Mouse (Mus musculus): ENCODE measurements around the gene Hipk4.

Gene Hipk4

DNA sequence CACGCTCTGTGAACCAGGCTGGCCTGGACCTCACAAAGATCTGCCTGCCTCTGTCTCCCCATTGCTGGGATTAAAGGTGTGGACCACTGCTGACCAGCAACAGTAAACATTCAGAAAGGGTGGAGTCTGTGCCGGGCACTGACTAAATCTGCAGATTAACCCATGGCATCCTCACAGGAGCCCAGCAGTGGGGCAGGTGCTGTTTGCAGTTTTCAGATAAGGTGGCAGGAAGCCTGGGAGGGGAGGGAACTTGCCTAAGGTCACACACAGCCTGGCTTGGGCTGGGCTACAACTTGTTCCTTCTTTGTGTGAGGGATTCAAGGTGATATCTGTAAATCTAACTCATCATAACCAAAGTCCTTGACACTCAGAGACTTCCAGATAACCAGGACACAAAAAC lies 17.5 kb downstream of the Hipk4 start:
- DNase-seq (ENCODE audit: extremely low spot score, low read depth, low spot score) = no peak

DNA sequence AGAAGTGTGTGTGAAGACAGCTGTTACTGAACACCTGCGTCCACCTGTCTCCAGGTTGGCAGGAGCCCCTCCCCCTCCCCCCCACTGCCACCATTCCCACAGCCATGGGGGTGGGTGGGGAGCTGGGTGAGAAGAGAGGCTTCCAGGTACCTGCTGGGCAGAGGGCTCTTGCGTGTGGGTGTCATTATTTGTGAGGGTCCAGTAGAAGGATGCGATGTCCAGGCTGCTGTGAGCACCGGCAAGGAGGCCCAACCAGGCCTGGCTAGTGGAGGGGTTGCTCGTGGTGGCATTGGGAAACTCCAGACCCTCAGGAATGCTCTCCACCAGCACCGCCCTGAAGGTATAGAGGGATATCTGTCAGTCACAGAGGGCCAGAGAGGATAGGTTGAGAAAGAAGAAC lies 17.9 kb downstream of the Hipk4 start:
- DNase-seq (ENCODE audit: extremely low spot score, low read depth, low spot score) = no peak

DNA sequence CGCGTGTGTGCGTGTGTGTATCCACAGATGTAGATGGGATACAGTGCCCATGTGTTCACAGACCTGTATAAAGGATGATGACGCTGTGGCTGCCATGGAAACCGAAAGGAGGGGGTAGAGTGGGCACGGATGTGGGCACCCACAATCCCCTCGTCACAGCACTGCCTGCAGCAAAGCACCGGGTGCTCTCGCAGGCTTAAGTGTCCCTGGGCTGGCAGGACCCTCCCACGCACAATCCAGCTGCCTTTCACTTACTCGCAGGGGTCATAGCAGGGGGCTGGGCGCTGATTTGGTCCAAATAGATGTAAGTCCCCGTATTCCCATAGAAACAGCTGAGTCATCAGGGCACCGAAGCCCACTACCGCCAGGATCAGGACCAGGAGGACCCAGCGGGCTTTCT lies 18.4 kb downstream of the Hipk4 start:
- no peak for DNase-seq (ENCODE audit: extremely low spot score, low read depth, low spot score)

DNA sequence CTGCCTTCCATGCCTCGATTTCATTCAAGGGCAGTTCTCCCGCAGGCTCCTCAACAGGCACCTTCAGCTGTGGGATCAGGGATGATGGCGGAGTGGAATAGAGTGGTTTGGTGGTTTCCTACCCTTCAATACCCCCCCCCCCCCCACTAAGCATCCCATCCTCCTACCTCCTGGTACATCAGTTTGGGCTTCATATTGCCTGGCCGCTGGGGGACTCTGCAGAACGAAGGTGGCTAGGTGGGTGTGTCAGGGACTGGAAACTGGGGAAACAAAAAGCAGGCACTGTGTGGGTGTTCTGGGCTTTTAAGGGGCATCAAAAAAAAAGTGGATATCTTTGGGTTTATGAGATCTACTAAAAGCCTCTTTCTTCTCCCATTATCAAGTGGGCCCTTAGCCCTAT lies 18.9 kb downstream of the Hipk4 start:
- no peak for DNase-seq (ENCODE audit: extremely low spot score, low read depth, low spot score)

DNA sequence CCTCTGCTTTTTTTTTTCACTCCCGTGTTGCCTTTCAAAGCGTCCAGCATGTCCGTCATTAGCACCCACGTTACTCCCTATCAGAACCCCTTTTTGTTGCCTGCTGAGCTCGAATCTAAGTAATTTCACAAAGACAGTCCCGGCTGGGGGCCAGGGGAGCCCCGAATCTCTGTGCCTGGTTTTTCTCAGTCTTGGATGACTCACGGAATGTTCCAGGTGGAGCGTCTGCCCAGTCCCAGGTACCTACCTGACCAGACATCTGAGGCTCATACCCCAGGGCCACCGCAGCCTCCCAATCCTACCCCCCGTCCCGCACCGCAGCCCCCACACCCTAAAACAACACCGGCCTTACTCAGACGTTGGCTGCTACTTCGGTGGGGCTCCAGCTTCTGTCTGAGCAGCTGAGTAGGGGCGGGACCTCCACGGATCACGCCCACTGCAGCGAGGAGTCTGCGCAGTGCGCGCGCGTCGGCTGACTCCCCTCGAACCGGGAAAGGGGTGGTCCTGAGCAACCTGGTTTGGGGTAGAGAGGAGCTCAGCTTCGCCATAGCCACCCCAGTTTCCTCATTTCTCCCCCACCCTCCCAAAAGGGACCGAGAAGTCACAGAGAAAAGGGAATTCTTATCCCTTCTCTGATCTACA lies 19.4 kb downstream of the Hipk4 start:
- DNase-seq (ENCODE audit: extremely low spot score, low read depth, low spot score) = peak; percentile 41

DNA sequence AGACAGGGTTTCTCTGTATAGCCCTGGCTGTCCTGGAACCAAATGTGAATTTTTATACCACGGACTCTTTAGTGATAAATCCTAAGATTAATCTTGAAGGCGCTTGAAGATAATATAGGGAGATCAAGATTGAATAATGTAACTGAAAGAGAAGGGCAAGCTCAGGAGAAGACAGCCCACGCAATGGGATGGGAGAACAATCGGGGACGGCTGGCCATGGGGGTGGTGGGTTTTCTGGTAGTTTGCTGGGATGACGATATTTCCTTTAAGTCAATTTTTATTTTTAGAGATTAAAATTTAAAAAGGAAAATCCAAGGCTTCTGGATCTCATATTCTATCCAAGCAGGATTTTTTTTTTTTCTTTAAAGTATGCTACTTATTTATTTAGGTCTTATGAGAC lies 20.0 kb downstream of the Hipk4 start:
- DNase-seq (ENCODE audit: extremely low spot score, low read depth, low spot score) = no peak

DNA sequence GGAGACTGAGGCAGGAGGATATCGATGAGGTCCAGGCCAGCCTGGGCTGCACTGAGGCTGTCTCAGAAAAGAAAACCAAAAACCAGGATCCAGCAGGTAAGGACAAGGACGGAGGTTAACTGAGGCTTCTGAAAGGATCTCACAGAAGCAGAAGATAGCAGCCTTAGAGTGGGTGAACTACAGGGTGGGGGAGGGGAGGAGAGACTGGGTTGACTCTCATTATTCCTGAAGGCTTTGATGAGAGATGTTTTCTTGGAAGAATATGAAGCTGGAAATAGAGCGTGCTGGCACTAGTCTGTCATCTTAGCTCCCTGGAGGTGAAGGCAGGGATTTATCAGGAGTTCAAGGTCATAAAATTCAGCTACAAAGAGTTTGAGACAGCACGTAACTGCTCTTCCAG lies 20.8 kb downstream of the Hipk4 start:
- DNase-seq (ENCODE audit: extremely low spot score, low read depth, low spot score) = no peak

DNA sequence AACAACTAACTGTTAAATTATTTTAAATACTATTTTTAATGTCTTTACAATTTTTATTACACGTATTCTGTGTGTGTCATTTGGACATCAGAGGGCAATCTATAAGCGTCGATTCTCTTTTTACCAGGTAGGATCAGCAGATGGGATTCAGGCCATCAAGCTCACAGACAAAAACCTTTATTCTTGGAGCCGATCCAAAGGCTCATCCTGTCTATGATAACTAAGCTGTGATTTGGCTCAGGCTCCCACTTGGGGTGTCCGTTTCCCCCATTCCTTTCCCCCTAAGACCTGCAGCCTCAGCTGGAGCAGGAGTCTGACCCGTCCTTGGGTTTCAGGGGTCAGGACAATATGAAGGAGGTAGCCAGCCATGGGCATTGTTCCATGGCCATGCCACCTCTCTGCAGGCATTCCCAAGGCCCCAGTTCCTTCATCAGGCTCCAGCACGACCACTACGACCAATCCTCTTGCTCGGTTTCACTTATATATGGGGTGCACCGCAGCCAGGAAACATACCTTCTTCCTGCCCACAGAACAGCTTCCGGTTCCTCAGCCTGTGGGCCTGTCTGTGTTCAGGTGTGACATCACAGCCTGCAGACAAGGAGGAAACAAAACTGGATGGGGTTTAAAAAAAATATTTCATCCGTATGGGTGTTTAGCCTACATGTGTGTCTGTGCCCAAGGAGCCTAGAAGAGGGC lies 21.8 kb downstream of the Hipk4 start:
- no peak for DNase-seq (ENCODE audit: extremely low spot score, low read depth, low spot score)

DNA sequence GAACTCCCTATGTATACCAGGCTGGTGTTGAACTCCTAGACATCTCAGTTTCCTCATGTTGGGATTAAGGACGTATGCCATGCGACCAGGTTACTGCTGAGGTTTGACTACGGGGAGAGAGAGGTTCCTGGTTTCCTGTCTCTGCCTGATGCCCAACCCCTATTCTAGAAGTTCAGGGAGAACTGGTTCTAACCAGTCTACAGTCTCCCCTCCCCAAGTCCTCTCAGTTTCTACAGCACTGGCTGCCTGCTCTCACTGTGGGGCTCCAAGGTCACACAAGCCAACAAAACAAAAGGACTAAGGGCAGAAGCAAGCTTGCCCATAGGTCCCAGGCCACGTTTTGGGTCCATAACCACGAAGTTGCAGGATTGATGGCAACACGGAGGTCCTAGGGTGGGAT lies 26.5 kb downstream of the Hipk4 start:
- no peak for DNase-seq (ENCODE audit: extremely low spot score, low read depth, low spot score)

DNA sequence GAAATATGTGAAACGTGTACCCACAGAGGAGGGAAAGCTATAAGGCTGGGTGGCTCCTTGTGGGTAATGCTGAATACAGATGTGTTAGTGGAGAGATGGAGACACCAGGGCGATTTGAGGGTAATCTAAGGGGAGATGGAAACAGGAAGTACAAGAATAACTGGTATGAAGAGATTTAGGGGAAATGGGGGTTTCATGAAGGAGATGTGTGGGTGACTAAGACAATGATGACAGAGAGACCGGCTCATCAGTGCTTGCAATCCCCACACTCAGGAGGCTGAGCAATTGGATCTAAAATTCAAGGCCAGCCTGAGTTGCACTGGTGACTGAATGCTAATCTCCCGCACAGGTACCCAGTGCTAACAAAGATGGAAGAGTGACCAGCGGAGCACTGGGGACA lies 29.0 kb downstream of the Hipk4 start:
- DNase-seq (ENCODE audit: extremely low spot score, low read depth, low spot score) = no peak

DNA sequence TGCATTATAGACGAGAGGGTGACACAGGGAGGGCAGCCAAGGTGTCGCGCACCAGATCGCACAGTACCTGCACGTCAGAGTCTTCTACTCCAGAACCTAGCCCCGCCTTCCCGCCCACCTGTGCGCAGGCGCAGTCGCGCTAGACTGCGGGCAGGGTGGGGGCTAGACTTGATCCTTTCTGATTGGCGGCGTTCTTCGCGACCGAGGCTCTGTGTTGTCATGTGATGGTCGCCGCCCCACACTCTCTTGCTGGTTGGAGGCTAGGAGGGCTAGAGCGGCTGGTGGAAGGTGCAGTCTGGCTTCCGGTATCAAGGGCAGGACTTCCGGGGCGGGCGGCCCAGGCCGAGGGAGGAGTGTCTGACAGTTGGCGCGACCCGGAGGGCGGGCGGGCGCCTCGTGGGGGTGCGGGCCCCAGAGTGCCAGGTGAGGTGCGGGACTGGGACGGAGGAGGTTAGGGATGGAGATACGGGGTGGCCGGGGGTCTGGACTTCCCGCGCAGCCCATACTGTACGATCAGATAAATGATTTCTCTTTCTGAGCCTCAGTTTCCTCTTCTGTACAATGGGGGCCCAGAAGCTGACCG lies 30.0 kb downstream of the Hipk4 start, which contains the start of the genes Pld3 and 2310022A10Rik:
Pld3 (minus strand) TSS at position 288 of the 583 bp plus-strand sequence.
2310022A10Rik (plus strand) TSS at position 303 of the 583 bp plus-strand sequence.
- peak; percentile 77 for DNase-seq (ENCODE audit: extremely low spot score, low read depth, low spot score)

DNA sequence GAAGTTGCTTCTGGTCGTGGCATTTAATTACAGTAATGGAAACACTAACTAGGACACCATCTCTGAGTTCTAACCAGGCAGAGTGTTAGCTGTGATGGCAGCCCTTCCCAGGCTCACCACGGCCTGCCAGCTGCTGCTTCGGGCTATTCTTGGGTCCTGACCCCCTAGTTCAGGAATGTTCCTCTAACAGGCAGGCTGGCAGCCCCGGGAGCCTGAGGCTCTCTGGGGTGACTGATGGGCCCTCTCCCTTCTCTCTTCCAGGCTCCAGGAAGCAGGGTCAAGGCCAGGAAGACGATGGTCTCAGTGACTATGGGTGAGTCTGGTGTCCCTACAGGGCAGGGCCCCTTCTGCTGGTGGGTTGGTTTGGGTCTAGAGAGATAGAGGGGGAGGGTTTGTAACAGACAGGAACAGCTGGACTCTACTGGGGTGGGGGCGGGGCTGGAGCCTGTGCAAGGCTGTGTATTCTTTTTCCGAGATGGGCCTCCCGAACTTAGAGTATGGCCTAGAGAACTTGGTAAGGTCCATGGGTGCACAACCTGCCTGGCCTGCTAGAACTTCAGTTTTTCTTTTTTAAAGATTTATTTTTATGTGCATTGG lies 37.3 kb downstream of the Hipk4 start:
- DNase-seq (ENCODE audit: extremely low spot score, low read depth, low spot score) = no peak

DNA sequence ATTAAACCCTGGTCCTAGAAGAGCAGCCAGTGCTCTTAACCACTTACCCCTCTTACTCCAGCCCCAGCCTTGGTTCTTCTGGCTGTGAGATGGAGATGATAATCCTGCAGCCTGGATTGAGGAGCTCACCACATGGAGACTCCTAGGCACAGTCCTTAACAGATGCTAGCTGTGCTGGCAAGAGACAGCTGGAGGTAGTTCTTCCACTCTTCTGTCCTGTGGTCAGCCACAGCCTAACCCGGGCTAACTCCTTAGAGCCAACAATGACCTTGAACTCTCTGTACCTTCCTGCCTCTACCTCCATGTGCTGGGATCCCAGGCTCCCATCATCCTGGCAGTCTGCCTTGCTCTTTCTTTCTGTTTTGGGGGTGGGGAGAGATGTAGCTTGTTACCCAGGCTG lies 37.9 kb downstream of the Hipk4 start:
- no peak for DNase-seq (ENCODE audit: extremely low spot score, low read depth, low spot score)

DNA sequence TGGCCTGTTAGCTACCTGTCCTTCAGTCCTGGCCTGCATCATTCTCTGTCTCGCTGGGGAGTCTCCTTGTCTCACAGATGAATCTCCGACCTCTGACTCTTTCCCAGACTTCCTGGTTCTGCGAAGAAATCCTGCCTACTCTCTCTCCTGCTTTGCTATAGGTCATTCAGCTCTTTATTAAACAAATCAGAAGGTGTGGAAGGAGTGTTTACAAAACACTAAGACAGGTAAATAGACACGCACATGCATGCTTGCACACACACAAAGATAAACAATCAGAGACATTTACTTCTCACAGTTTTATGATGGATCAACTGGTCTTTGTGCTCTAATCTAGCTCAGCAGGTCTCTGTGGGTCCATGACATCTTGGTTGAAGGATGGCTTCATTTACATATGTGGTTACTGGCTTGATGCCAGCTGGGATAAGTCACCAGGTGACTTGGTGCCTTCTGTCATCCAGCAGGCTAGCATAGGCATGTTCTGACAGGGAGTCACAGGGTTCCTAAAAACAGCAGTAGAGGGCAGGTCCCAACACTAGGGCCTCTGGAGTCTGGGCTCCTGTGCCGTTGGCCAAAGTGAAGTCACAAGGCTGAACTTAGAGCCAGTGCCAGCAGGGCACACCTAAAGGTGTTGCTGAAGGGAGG lies 46.6 kb downstream of the Hipk4 start:
- no peak for DNase-seq (ENCODE audit: extremely low spot score, low read depth, low spot score)

DNA sequence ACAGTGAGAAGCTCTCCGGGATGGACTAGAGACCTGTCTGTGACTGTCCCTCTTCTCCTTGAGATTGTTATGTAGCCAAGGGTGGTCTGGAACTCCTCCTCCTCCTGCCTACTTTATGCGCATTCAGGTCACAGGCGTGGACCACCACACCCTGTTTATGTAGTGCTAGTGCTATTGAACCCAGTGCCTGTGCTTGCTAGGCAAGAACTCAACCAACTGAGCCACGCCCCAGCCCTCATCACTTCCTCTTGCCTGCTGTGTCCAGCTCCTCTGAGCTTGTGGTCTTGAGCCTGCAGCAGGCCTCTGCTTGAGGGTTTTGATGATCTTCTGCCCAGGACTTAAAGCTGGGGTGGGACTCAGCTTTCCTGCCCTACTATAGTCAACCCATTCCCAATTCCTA lies 49.1 kb downstream of the Hipk4 start:
- DNase-seq (ENCODE audit: extremely low spot score, low read depth, low spot score) = no peak

DNA sequence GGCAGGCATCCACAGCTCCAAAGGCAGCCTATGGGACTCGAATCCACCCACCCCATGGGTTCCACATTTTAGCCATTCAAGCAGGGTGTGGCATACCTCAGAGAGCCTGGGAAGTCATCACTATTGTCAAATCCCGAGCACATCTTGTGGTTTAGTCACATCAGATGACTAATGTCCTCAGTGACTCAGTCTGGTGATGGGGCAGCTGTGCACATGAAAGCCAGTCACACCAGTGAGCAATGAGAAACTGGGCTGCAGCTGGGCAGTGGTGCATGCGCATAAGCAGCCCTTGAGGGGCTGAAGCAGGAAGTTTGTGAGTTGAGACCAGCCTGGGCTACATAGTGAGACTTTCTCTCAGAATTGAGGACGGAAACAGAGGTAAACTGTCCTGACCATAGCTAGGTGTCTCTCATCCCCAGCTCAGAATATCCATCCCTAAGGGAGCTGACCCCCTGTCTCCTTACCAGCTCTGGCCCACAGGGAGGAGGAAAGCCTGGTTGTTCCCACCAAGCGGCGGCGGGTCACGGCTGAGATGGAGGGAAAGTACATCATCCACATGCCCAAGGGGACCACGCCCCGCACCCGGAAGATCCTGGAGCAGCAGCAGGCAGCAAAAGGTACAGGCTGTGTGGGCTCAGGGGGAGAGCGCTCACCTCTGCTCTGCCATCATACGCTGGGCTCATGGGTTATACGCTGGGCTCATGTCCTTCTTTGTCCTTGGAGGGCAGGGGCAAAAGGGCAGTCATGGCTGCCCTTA lies 51.2 kb downstream of the Hipk4 start:
- DNase-seq (ENCODE audit: extremely low spot score, low read depth, low spot score) = no peak

DNA sequence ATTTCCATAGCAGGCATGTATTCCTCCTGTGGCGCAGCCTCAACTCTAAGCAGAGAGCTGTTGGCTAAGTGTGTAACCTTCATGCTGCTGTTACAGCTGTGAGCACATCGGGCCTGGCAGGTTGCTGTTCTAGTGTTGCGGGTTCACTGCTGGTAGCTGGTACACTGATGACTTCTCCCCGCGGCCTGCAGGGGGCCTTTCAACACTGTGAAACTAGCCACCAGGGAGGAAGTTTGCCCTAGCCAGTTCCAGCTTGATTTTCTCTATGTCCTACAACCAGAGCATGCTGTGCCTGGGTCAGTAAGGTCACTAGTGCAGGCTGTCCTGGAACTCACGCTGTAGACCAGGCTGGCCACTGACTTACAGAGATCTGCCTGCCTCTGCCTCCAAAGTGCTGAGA lies 53.8 kb downstream of the Hipk4 start:
- DNase-seq (ENCODE audit: extremely low spot score, low read depth, low spot score) = no peak

DNA sequence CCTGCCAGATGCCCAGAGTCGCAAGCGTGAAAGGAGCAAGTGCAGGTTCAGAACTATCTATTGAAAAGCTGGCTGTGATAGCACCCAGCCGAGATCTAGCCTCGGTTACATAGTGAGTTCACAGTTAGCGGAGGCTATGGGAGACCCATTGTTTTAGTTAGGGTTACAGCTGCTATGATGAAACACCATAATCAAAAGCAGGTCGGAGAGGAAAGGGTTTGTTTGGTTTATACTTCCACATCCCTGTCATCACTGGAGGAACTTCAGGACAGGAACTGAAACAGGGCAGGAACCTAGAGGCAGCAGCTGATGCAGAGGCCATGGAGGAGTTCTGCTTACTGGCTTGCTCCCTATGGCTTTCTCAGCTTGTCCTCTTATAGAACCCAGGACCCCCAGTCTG lies 54.5 kb downstream of the Hipk4 start:
- DNase-seq (ENCODE audit: extremely low spot score, low read depth, low spot score) = no peak

DNA sequence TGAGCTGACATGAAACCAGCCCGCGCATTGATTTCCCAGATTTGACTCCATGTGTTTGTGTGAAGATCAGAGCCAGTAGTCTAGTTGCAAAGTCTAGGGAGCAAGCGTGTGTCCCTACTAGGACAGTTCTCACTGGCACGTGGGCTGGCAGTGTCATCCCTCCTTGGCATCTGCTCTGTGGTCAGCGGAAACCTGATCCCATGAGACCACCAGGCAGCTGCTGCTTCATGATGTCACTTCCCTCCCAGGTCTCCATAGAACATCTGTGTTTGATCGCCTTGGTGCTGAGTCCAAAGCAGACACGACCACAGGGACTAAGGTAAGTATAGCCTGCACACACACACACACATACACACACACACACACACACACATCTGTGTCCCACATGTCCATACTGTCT lies 55.4 kb downstream of the Hipk4 start:
- no peak for DNase-seq (ENCODE audit: extremely low spot score, low read depth, low spot score)

DNA sequence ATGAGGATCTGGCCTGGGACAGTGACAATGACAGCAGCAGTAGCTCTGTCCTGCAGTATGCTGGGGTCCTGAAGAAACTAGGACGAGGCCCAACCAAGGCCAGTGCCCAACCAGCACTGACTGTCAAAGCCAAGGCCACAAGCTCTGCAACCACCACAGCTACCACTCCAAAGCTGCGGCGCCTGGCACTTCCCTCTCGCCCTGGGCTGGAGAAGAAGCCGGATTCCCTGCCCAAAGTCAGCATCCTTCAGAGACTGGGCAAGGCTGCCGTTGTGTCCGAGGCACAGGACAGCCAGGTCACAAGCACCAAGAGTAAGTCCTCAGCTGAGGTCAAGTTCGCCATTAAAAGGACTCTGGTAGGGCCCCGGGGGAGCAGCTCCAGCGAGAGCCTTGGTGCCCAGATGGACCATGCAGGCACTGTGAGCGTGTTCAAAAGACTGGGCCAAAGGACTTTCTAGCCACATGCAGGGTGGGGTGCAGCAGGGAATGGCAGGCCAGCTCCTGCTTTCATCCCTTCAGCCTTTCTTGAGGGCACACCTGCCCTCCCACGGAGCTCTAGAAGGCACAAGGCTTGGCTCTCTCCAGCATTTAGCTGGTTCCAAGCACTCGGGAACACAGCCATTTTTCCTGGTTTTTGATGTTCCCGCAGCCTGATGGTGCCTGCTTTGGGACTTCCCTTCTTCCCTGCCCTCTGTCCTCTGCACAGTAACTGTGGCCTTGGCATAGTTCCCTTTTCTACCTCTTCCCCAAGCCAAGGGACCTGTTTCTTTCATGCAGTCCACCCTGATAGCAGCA lies 57.5 kb downstream of the Hipk4 start:
- DNase-seq (ENCODE audit: extremely low spot score, low read depth, low spot score) = no peak

Data from hindlimb bud, embryonic 11.5 days (tissue).